Mouse (Mus musculus) hindbrain, embryonic 14.5 days (tissue): Measurements from ENCODE around the gene Wwox. TPM values are rescaled to one million over a fixed set of nuclear protein-coding genes. Genes with fewer than 3 reads are reported as not detected.

Experiments
- ATAC-seq: fragments of 200-750 bp; cut with Nextera tagmentation; 2 replicates; pipeline ENCODE4 v1.8.0; 2017; ENCODE audit warnings: moderate number of reproducible peaks, mild to moderate bottlenecking, moderate TSS enrichment, moderate library complexity; ENCODE audit not compliant: low FRiP score
- DNase-seq: peaks from one replicate; pipeline ENCODE4 v3.0.0-alpha.2; 2015; ENCODE audit warnings: low spot score
- H3K27ac ChIP-seq: fragments of 300-500 bp; sonication (generic); 2 replicates; pipeline ENCODE4 v1.5.1; 2014; ENCODE audit warnings: mild to moderate bottlenecking, moderate library complexity
- H3K27me3 ChIP-seq: fragments of 300-500 bp; sonication (generic); 2 replicates; pipeline ENCODE4 v1.6.1; 2014; ENCODE audit warnings: mild to moderate bottlenecking, low read length, mixed read lengths; ENCODE audit not compliant: control insufficient read depth, insufficient read depth
- H3K36me3 ChIP-seq: fragments of 300-500 bp; sonication (generic); replicated peaks from 2 replicates; pipeline ENCODE4 v1.6.1; 2014; ENCODE audit not compliant: control insufficient read depth, insufficient read depth
- H3K4me1 ChIP-seq: fragments of 300-500 bp; sonication (generic); replicated peaks from 2 replicates; pipeline ENCODE4 v1.6.1; 2014; ENCODE audit warnings: antibody characterized with exemption, low read length, mixed read lengths; ENCODE audit not compliant: control insufficient read depth, insufficient read depth
- H3K4me2 ChIP-seq: fragments of 300-500 bp; sonication (generic); replicated peaks from 2 replicates; pipeline ENCODE4 v1.6.1; 2014; ENCODE audit warnings: mild to moderate bottlenecking, moderate library complexity
- H3K4me3 ChIP-seq: fragments of 300-500 bp; sonication (generic); replicated peaks from 2 replicates; pipeline ENCODE4 v1.5.1; 2014; ENCODE audit warnings: mild to moderate bottlenecking, low read length
- H3K9ac ChIP-seq: fragments of 300-500 bp; sonication (generic); 2 replicates; pipeline ENCODE4 v1.6.1; 2014
- H3K9me3 ChIP-seq: fragments of 300-500 bp; sonication (generic); 2 replicates; pipeline ENCODE4 v1.6.1; 2016; ENCODE audit warnings: low read length; ENCODE audit not compliant: control insufficient read depth
- WGBS: fragments of 180-500 bp; shearing (Covaris S2); extraction: QIAGEN DNeasy Blood & Tissue Kit; methylation state at CpG from one replicate; pipeline ENCODE4 v1.1.7; 2014; 5-methylcytosine and 5-hydroxymethylcytosine counted together
- polyA plus RNA-seq: library from polyadenylated mRNA; unstranded; fragments of >200 nt; fragmentation: Nextera tagmentation; extraction: Ambion mirVana; gene quantifications from 2 replicates; pipeline ENCODE4 v1.2.1, GENCODE M21; 2014

Wwox gene
- polyA plus RNA-seq, 1 experiment from 2014 or later = 12.7 TPM

DNA sequence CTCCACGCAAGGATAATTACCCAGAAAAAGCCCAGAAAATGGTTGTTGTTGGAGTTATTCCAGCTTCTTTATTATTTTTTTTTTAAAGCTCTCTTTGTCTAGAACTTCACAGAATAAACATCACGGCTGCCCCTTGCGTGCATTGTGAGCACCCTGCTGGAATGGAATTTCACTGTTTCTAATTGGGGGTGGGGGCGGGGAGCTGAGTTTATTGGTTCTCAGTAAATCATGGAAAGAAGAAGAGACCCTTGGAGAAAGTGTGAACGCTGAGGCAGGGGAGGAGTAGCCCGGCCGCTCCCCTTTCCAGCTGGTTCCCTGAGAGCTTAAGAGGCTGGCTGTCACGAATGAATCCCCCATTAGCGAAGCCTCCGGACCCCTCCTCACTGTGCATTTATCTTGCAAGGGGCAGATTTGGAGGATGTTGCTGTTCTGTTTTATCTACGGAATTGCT is 436.7 kb downstream of the Wwox start:
- Histone ChIP-seq H3K4me2 (peak overlapping the region; percentile 35), H3K36me3 (no peaks in the 10 kb centered on the region), H3K9ac (no peak overlapping the region), H3K9me3 (no peaks in the 10 kb centered on the region), H3K27ac (no peak overlapping the region), H3K4me1 (peaks cover 5% of the 10 kb centered on the region; the same call in 1 of the 2 replicates), H3K4me3 (no peak overlapping the region), H3K27me3 (no peaks in the 10 kb centered on the region)
- DNase-seq = peak; percentile 53
- peak; percentile 21; the same call in 1 of the 2 replicates for ATAC-seq
- 4% methylated on average over 11 of the region's 11 CpGs for WGBS

DNA sequence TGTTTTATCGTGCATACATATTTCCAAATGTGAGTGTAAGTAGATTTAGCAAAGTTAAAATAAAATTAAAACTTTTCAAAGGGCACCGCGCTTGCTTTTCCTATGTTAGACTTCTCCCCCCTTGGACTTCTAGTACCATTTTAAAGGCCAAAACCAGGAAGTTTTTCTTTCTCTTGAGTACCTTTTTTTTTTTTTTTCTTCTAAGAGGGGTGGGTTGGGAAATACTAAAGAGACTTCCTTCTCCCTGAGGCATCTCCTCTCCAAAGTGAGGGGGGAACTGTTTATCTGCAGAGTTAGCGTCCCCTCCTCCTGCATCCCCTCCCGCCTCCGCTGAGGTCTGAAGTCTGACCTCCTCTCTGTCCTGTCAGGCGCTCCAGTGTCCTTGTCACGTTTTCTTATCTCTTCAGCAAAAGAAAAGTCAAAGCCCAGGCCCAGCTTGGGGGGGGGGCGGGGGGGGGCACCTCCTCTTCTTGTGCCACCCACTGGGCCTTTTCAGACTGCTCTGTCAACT is 437.3 kb downstream of the Wwox start:
- H3K4me2 ChIP-seq = peak overlapping the region; percentile 35; the same call in 1 of the 2 replicates
- H3K4me3 ChIP-seq = no peak overlapping the region
- H3K36me3 ChIP-seq = no peaks in the 10 kb centered on the region
- no peak overlapping the region for H3K9ac ChIP-seq
- no peaks in the 10 kb centered on the region for H3K27me3 ChIP-seq
- H3K27ac ChIP-seq = no peak overlapping the region
- no peak for DNase-seq
- peaks cover 5% of the 10 kb centered on the region; the same call in 1 of the 2 replicates for H3K4me1 ChIP-seq
- ATAC-seq = no peak
- H3K9me3 ChIP-seq = no peaks in the 10 kb centered on the region
- 32% methylated on average over 9 of the region's 9 CpGs for WGBS

DNA sequence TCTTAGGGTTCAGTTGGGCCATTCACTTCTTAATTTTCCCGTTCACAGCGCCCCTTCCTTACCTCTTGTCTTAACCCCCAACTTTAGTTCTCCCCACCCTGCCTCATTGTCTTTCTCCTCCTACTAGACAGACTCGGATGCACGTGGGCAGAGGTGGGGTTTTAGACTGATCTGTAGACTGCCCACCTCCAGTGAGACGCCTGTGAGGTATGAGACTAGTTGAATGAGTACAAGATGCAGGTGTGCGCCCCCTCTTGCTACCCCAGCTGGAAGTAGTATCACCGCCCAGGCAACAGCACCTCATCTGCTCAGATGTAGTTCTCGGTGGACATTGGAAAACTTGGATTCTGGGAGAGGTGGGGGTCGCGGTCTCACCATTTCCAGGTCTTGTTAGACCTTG is 437.8 kb downstream of the Wwox start:
- Histone ChIP-seq H3K27me3 (no peaks in the 10 kb centered on the region), H3K4me2 (no peak overlapping the region), H3K36me3 (no peaks in the 10 kb centered on the region), H3K27ac (no peak overlapping the region), H3K4me3 (no peak overlapping the region), H3K9ac (no peak overlapping the region), H3K4me1 (peaks cover 5% of the 10 kb centered on the region; the same call in 1 of the 2 replicates), H3K9me3 (no peaks in the 10 kb centered on the region)
- no peak; the same call in 1 of the 2 replicates for ATAC-seq
- WGBS = 74% methylated on average over 10 of the region's 10 CpGs
- no peak for DNase-seq

DNA sequence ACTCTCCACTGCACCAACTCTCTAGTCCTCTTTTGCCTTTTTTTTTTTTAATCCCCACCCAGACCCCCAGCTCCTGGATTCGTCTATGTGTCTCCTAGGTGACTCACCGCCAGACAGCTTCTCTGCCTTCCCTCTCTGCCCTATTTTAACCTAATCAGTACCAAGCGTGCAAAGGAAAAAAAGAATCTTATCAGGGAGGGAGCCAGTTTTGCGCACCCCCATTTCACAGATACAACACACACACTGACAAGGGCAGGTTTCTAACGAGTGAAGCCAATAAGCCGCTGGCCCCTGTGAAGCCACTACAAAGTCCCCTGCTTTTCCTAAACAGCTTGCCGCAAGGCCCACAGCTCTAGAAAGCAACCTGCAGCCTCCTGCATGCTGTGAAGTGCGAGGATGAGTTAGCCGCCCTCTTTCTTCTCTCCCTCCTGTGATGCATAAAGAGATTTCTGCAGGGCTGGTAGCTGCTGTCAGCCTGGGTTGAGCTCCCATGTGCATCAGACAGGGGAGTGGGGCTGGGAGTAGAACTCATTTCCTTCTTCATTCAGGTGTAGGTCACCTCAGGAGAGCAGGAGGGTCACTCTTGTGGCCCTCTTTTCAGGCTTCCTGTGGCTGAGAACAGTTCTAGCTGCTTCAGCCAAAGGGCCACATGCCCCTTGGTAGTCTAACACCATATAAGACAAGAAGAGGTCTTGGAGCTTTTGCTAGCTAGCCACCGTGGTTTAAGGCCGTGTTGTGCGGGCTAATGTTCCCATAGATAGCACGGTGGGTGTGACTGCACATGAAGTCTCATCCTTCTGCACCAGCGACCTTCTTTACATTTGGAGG is 439.2 kb downstream of the Wwox start:
- no peak overlapping the region for H3K9ac ChIP-seq
- H3K4me2 ChIP-seq = no peak overlapping the region
- peaks cover 5% of the 10 kb centered on the region for H3K4me1 ChIP-seq
- H3K4me3 ChIP-seq = no peak overlapping the region
- H3K36me3 ChIP-seq = no peaks in the 10 kb centered on the region
- no peaks in the 10 kb centered on the region for H3K27me3 ChIP-seq
- DNase-seq (no peak), ATAC-seq (no peak)
- 64% methylated on average over 14 of the region's 14 CpGs for WGBS
- no peak overlapping the region for H3K27ac ChIP-seq
- no peaks in the 10 kb centered on the region for H3K9me3 ChIP-seq

DNA sequence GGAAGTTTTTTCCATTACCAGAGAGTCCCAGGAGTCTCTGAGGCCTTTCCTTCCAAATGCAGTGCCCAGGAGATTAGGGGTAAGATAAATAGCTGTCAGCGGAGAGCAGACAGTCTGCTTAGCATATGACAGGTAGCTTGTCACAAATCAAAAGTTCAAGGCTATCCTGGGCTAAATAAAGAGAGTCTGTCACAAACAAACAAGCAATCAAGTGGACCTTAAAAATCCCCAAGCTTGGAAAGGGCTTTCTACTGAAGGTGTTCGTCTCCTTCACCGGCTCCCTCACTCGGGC is 439.8 kb downstream of the Wwox start:
- no peak overlapping the region for H3K27ac ChIP-seq
- no peak overlapping the region for H3K4me2 ChIP-seq
- no peaks in the 10 kb centered on the region for H3K27me3 ChIP-seq
- ATAC-seq = no peak
- H3K4me1 ChIP-seq = peaks cover 5% of the 10 kb centered on the region
- WGBS = 92% methylated on average over 4 of the region's 4 CpGs
- no peaks in the 10 kb centered on the region for H3K9me3 ChIP-seq
- no peak overlapping the region for H3K9ac ChIP-seq
- DNase-seq = no peak
- no peaks in the 10 kb centered on the region for H3K36me3 ChIP-seq
- no peak overlapping the region for H3K4me3 ChIP-seq

DNA sequence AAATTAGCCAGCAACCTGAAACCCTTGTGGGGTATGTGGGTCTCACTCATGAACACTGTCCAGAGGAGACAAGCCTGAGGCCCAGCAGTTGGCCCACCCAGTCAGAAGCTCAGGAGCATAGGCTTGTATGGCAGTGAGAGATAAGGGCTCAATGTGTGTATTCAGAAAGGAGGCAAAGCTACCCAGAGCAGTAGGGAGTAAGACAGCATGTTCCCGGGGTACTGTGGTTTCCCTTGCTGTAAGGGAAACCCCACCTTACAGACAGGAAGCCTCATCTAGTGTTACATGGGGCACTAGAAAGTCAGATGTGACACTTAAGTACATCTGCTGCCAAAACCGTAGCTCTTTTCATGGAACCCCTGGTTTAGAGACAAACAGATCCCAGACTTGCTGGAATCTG is 440.2 kb downstream of the Wwox start:
- DNase-seq (no peak), ATAC-seq (no peak)
- no peaks in the 10 kb centered on the region for H3K27me3 ChIP-seq
- H3K36me3 ChIP-seq = no peaks in the 10 kb centered on the region
- no peak overlapping the region for H3K27ac ChIP-seq
- no peak overlapping the region for H3K4me3 ChIP-seq
- WGBS = 86% methylated on average over 2 of the region's 2 CpGs
- no peak overlapping the region for H3K4me2 ChIP-seq
- no peak overlapping the region for H3K9ac ChIP-seq
- no peaks in the 10 kb centered on the region for H3K9me3 ChIP-seq
- peaks cover 5% of the 10 kb centered on the region for H3K4me1 ChIP-seq

DNA sequence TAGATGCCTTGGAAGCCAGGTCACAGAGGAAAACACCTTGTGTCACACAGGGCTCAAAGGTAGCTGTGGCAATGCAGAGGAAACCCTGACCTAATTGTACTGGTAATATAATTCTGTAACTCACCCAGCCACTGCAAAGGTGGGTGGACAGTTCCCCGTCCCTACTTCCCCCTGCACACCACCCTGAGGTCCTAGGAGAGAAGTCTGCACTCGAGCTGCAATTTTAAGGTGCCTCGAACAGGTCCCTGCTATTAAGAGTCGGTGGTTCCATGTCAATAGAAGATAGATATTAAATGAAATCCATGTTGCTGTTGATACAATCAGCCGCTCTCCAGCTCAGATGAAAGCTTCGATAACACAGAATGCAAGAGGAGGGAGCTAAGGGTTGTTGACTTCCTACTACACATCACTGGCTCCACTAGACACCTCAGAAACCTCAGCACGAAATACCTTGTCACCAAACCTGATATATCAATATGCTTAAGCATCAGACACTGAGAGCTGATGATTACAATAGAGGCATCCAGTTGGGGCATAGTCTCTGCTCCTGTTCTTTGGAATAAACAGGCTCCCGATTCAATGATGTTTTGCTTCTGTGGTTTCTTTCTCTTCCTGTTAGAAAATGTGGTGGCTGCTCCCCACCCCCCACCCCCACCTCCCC is 441.1 kb downstream of the Wwox start:
- Histone ChIP-seq H3K9me3 (no peaks in the 10 kb centered on the region), H3K4me2 (no peak overlapping the region), H3K9ac (no peak overlapping the region), H3K4me3 (no peak overlapping the region), H3K4me1 (peaks cover 5% of the 10 kb centered on the region), H3K27me3 (no peaks in the 10 kb centered on the region), H3K27ac (no peak overlapping the region), H3K36me3 (no peaks in the 10 kb centered on the region)
- ATAC-seq = no peak
- WGBS = 74% methylated on average over 8 of the region's 8 CpGs
- DNase-seq = no peak

DNA sequence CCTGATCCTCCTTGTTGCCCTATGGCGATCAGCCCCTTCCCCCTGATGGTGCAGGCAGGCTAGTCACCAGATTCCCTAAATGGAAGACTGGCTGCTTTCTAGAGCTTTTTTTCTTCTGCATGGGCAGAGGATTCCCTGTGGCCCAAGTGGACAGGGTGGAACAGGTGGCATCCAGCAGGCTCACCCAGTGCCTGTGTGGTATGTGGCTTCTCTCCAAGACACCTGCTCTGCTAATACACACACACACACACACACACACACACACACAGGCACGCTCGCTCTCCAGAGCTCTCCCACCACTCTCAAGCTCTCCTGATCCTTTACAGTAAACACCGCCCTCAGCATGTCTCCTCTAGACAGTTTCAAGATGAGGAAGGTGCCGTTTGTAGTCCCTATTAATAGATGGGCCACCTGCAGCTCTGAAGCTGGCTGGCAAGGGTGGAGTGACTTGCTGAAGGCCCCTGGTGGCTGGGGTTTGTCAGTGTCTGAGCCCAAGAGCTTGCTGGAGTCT is 442.5 kb downstream of the Wwox start:
- Histone ChIP-seq H3K9ac (no peak overlapping the region), H3K4me3 (no peak overlapping the region), H3K27ac (no peak overlapping the region), H3K4me2 (no peak overlapping the region), H3K36me3 (no peaks in the 10 kb centered on the region), H3K9me3 (no peaks in the 10 kb centered on the region), H3K27me3 (no peaks in the 10 kb centered on the region), H3K4me1 (no peaks in the 10 kb centered on the region; the same call in 1 of the 2 replicates)
- WGBS = 60% methylated on average over 5 of the region's 5 CpGs
- DNase-seq (no peak), ATAC-seq (no peak)

DNA sequence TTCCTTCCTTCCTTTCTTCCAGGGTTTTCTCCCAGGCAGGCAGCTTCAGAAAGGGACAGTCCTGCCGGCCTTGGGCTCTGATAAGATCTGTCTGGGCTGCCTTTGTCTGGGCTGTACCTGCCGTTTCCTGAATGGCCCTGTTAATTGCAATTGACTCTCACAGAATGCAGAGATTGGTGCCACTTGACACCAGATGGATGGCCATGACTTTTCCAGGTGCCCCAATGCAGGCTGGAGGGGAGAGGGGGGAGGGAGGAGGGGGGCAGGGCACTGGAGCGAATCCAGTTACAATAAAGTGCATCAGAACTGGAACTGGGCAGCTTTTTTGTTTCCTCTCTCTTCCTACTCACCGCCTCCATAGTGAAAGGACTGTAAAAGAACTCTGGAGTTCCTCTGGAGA is 443.0 kb downstream of the Wwox start:
- no peaks in the 10 kb centered on the region; the same call in 1 of the 2 replicates for H3K4me1 ChIP-seq
- no peaks in the 10 kb centered on the region for H3K9me3 ChIP-seq
- H3K4me3 ChIP-seq = no peak overlapping the region
- ATAC-seq (no peak), DNase-seq (no peak)
- H3K9ac ChIP-seq = no peak overlapping the region
- H3K36me3 ChIP-seq = no peaks in the 10 kb centered on the region
- no peak overlapping the region for H3K4me2 ChIP-seq
- WGBS = 41% methylated on average over 4 of the region's 4 CpGs
- no peaks in the 10 kb centered on the region for H3K27me3 ChIP-seq
- no peak overlapping the region for H3K27ac ChIP-seq
